Mouse (Mus musculus): ENCODE data around the gene Ttc9. TPM values are rescaled to one million over a fixed set of nuclear protein-coding genes. Genes with fewer than 3 reads are reported as not detected.

Ttc9 gene
- polyA plus RNA-seq, 1 experiment: 0.97 TPM

GRCm38 (mm10) chr12:81658086-81658485 is 27.0 kb downstream of the Ttc9 start:
- no peaks in the 10 kb centered on the region for H3K27me3 ChIP-seq (replicated peaks; ENCODE audit: control insufficient read depth, insufficient read depth, low read length)
- DNase-seq: peak; percentile 4
- H3K4me3 ChIP-seq (ENCODE audit: insufficient read depth, low read depth, low read length): no peak overlapping the region
- no peak overlapping the region for H3K27ac ChIP-seq (ENCODE audit: insufficient read depth, low read depth, low read length)
- 82% methylated on average over 7 of the region's 7 CpGs for WGBS
- H3K4me1 ChIP-seq (ENCODE audit: control insufficient read depth, insufficient read depth, low read length): no peaks in the 10 kb centered on the region
- TF ChIP-seq CTCF (conservative IDR thresholded peaks at IDR 0.05; ENCODE audit: insufficient read depth, insufficient read length, low read depth, low read length) (no peak), POLR2A (IDR thresholded peaks at IDR 0.05; ENCODE audit: low read depth, low read length) (no peak)
- no peaks in the 10 kb centered on the region for H3K36me3 ChIP-seq (ENCODE audit: control insufficient read depth, insufficient read depth, low read length)

- H3K4me1 ChIP-seq (ENCODE audit: control insufficient read depth, insufficient read depth, low read length): no peaks in the 10 kb centered on the region
- no peak overlapping the region for H3K27ac ChIP-seq (ENCODE audit: insufficient read depth, low read depth, low read length)
- 89% methylated on average over 4 of the region's 4 CpGs for WGBS
- no peaks in the 10 kb centered on the region for H3K36me3 ChIP-seq (ENCODE audit: control insufficient read depth, insufficient read depth, low read length)
- H3K4me3 ChIP-seq (ENCODE audit: insufficient read depth, low read depth, low read length): no peak overlapping the region
- DNase-seq: no peak
- H3K27me3 ChIP-seq (replicated peaks; ENCODE audit: control insufficient read depth, insufficient read depth, low read length): no peaks in the 10 kb centered on the region
- TF ChIP-seq CTCF (conservative IDR thresholded peaks at IDR 0.05; ENCODE audit: insufficient read depth, insufficient read length, low read depth, low read length): no peak
- no peak for TF ChIP-seq POLR2A (IDR thresholded peaks at IDR 0.05; ENCODE audit: low read depth, low read length)
Observed at GRCm38 (mm10) chr12:81662076-81662475, 31.0 kb downstream of the Ttc9 start.

GRCm38 (mm10) chr12:81663116-81663515 is 32.1 kb downstream of the Ttc9 start:
- 78% methylated on average over 9 of the region's 9 CpGs for WGBS
- TF ChIP-seq CTCF (conservative IDR thresholded peaks at IDR 0.05; ENCODE audit: insufficient read depth, insufficient read length, low read depth, low read length): no peak
- no peak for TF ChIP-seq POLR2A (IDR thresholded peaks at IDR 0.05; ENCODE audit: low read depth, low read length)
- H3K4me3 ChIP-seq (ENCODE audit: insufficient read depth, low read depth, low read length): no peak overlapping the region
- no peaks in the 10 kb centered on the region for H3K36me3 ChIP-seq (ENCODE audit: control insufficient read depth, insufficient read depth, low read length)
- no peaks in the 10 kb centered on the region for H3K27me3 ChIP-seq (replicated peaks; ENCODE audit: control insufficient read depth, insufficient read depth, low read length)
- no peak overlapping the region for H3K27ac ChIP-seq (ENCODE audit: insufficient read depth, low read depth, low read length)
- no peaks in the 10 kb centered on the region for H3K4me1 ChIP-seq (ENCODE audit: control insufficient read depth, insufficient read depth, low read length)
- DNase-seq: no peak

- WGBS: 54% methylated on average over 5 of the region's 5 CpGs
- Histone ChIP-seq H3K4me1 (ENCODE audit: control insufficient read depth, insufficient read depth, low read length) (no peaks in the 10 kb centered on the region), H3K36me3 (ENCODE audit: control insufficient read depth, insufficient read depth, low read length) (no peaks in the 10 kb centered on the region), H3K27me3 (replicated peaks; ENCODE audit: control insufficient read depth, insufficient read depth, low read length) (no peaks in the 10 kb centered on the region), H3K4me3 (ENCODE audit: insufficient read depth, low read depth, low read length) (no peak overlapping the region), H3K27ac (ENCODE audit: insufficient read depth, low read depth, low read length) (no peak overlapping the region)
- no peak for DNase-seq
- TF ChIP-seq CTCF (conservative IDR thresholded peaks at IDR 0.05; ENCODE audit: insufficient read depth, insufficient read length, low read depth, low read length): no peak
- TF ChIP-seq POLR2A (IDR thresholded peaks at IDR 0.05; ENCODE audit: low read depth, low read length): no peak
Observed at GRCm38 (mm10) chr12:81663906-81664305, 32.9 kb downstream of the Ttc9 start.

GRCm38 (mm10) chr12:81668406-81668805 is 37.4 kb downstream of the Ttc9 start:
- Histone ChIP-seq H3K4me1 (ENCODE audit: control insufficient read depth, insufficient read depth, low read length) (no peaks in the 10 kb centered on the region), H3K27ac (ENCODE audit: insufficient read depth, low read depth, low read length) (no peak overlapping the region), H3K27me3 (replicated peaks; ENCODE audit: control insufficient read depth, insufficient read depth, low read length) (no peaks in the 10 kb centered on the region), H3K36me3 (ENCODE audit: control insufficient read depth, insufficient read depth, low read length) (no peaks in the 10 kb centered on the region), H3K4me3 (ENCODE audit: insufficient read depth, low read depth, low read length) (no peak overlapping the region)
- DNase-seq: no peak
- WGBS: 89% methylated on average over 9 of the region's 9 CpGs
- TF ChIP-seq CTCF (conservative IDR thresholded peaks at IDR 0.05; ENCODE audit: insufficient read depth, insufficient read length, low read depth, low read length): no peak
- no peak for TF ChIP-seq POLR2A (IDR thresholded peaks at IDR 0.05; ENCODE audit: low read depth, low read length)

- H3K27ac ChIP-seq (ENCODE audit: insufficient read depth, low read depth, low read length): no peak overlapping the region
- no peaks in the 10 kb centered on the region for H3K36me3 ChIP-seq (ENCODE audit: control insufficient read depth, insufficient read depth, low read length)
- no peak for DNase-seq
- H3K4me3 ChIP-seq (ENCODE audit: insufficient read depth, low read depth, low read length): no peak overlapping the region
- no peaks in the 10 kb centered on the region for H3K27me3 ChIP-seq (replicated peaks; ENCODE audit: control insufficient read depth, insufficient read depth, low read length)
- H3K4me1 ChIP-seq (ENCODE audit: control insufficient read depth, insufficient read depth, low read length): no peaks in the 10 kb centered on the region
- whole genome bisulfite sequencing: 56% methylated on average over 2 of the region's 2 CpGs
- TF ChIP-seq POLR2A (IDR thresholded peaks at IDR 0.05; ENCODE audit: low read depth, low read length) (no peak), CTCF (conservative IDR thresholded peaks at IDR 0.05; ENCODE audit: insufficient read depth, insufficient read length, low read depth, low read length) (no peak)
Observed at GRCm38 (mm10) chr12:81675557-81675956, 44.5 kb downstream of the Ttc9 start.

GRCm38 (mm10) chr12:81679807-81680529 is 48.9 kb downstream of the Ttc9 start:
- DNase-seq: no peak
- no peak for TF ChIP-seq POLR2A (IDR thresholded peaks at IDR 0.05; ENCODE audit: low read depth, low read length)
- H3K27ac ChIP-seq (ENCODE audit: insufficient read depth, low read depth, low read length): no peak overlapping the region
- WGBS: 60% methylated on average over 7 of the region's 7 CpGs
- H3K27me3 ChIP-seq (replicated peaks; ENCODE audit: control insufficient read depth, insufficient read depth, low read length): no peaks in the 10 kb centered on the region; the same call in 1 of the 2 replicates
- H3K36me3 ChIP-seq (ENCODE audit: control insufficient read depth, insufficient read depth, low read length): no peaks in the 10 kb centered on the region
- no peak overlapping the region for H3K4me3 ChIP-seq (ENCODE audit: insufficient read depth, low read depth, low read length)
- H3K4me1 ChIP-seq (ENCODE audit: control insufficient read depth, insufficient read depth, low read length): no peaks in the 10 kb centered on the region
